In the genomic region with DNA sequence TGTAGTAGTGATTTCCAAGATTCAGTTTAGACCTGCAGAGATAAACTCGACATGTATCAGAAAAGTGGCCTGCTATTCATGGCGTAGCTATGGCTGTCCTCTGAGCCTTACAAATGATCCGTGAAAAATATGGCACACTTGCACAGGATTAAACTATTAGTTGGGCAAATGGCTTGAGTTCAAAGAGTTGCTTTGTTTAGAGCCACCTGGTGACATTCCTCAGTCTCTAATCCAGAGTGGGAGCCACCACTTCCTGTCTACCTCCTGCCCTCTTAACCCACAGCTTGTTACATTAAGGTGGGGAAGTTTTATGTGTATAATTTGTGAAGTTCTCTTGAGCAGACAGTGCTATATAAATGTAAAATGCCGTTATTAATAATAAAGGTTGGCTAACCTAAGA, we compare ENCODE assay signal across 22 mouse cellular contexts.
DNase-seq lines count a peak whose midpoint lies in the region; ATAC-seq and TF ChIP-seq lines count a peak whose summit lies in the region.
"Had no signal": no experiment of that assay in that cellular context is flagged by ENCODE, and none has a peak within 500 bp of the region (broad histone marks: within the 10 kb centered on the region; RNA-seq: fewer than 3 reads in every experiment).

No protein-coding gene starts in this region.

- no peaks in the 10 kb centered on the region for H3K9me3 ChIP-seq in embryonic facial prominence, embryonic 11.5 days (replicated peaks; ENCODE audit: control insufficient read depth, low read length)
- no peaks in the 10 kb centered on the region for H3K9me3 ChIP-seq in embryonic facial prominence, embryonic 10.5 days
- H3K9me3 ChIP-seq in kidney, postnatal 0 days (replicated peaks; ENCODE audit: low read length), result no peaks in the 10 kb centered on the region
- H3K9me3 ChIP-seq in limb, embryonic 10.5 days (replicated peaks), result no peaks in the 10 kb centered on the region
- no peaks in the 10 kb centered on the region for H3K9me3 ChIP-seq in forebrain, embryonic 14.5 days (replicated peaks; ENCODE audit: control insufficient read depth, low read length)
- H3K9me3 ChIP-seq in midbrain, embryonic 16.5 days (replicated peaks; ENCODE audit: control insufficient read depth, low read length, poor library complexity, severe bottlenecking), result no peaks in the 10 kb centered on the region
- H3K9me3 ChIP-seq: embryonic facial prominence, embryonic 15.5 days; forebrain, embryonic 10.5 days; forebrain, embryonic 15.5 days; heart, embryonic 10.5 days; heart, embryonic 15.5 days; hindbrain, embryonic 13.5 days had no signal

- ATAC-seq in embryonic facial prominence, embryonic 11.5 days (replicated peaks; ENCODE audit: insufficient number of reproducible peaks, low FRiP score, low TSS enrichment, low read depth), result no peak
- no peak for ATAC-seq in kidney, postnatal 0 days (replicated peaks; ENCODE audit: low FRiP score, low read depth)
- ATAC-seq in forebrain, embryonic 14.5 days, result no peak
- no peak for ATAC-seq in midbrain, embryonic 16.5 days
- ATAC-seq: activated CD4-positive, CD25-positive, alpha-beta regulatory T cell, adult 4 months; forebrain, embryonic 15.5 days; Patski had no signal

- H3K4me1 ChIP-seq in embryonic facial prominence, embryonic 11.5 days (ENCODE audit: control insufficient read depth, insufficient read depth, low read length), result no peaks in the 10 kb centered on the region
- peaks cover 23% of the 10 kb centered on the region for H3K4me1 ChIP-seq in embryonic facial prominence, embryonic 10.5 days
- 0 out of 2 replicates have a peak, but pooled peaks cover 3% of the 10 kb centered on the region for H3K4me1 ChIP-seq in kidney, postnatal 0 days (replicated peaks; ENCODE audit: insufficient read depth, low read length)
- peaks cover 44% of the 10 kb centered on the region for H3K4me1 ChIP-seq in limb, embryonic 10.5 days
- 0 out of 2 replicates have a peak, but pooled peaks cover under 1% of the 10 kb centered on the region for H3K4me1 ChIP-seq in forebrain, embryonic 14.5 days (ENCODE audit: control insufficient read depth, insufficient read depth, low read length)
- H3K4me1 ChIP-seq in midbrain, embryonic 16.5 days (ENCODE audit: control insufficient read depth, insufficient read depth, low read length), result no peaks in the 10 kb centered on the region
- H3K4me1 ChIP-seq: embryonic facial prominence, embryonic 15.5 days; forebrain, embryonic 15.5 days; heart, embryonic 10.5 days; hindbrain, embryonic 13.5 days had no signal

- H3K4me3 ChIP-seq in embryonic facial prominence, embryonic 11.5 days (ENCODE audit: low read depth, low read length), result no peak overlapping the region
- H3K4me3 ChIP-seq in embryonic facial prominence, embryonic 10.5 days, result no peak overlapping the region
- no peak overlapping the region for H3K4me3 ChIP-seq in kidney, postnatal 0 days (replicated peaks; ENCODE audit: low read depth, low read length)
- no peak overlapping the region for H3K4me3 ChIP-seq in limb, embryonic 10.5 days
- no peak overlapping the region for H3K4me3 ChIP-seq in forebrain, embryonic 14.5 days (ENCODE audit: low read depth, low read length)
- no peak overlapping the region for H3K4me3 ChIP-seq in midbrain, embryonic 16.5 days (ENCODE audit: low read depth, low read length)
- H3K4me3 ChIP-seq: embryonic facial prominence, embryonic 15.5 days; erythroblast, embryonic 14.5 days; forebrain, embryonic 10.5 days; forebrain, embryonic 15.5 days; heart, embryonic 10.5 days; heart, embryonic 15.5 days; hindbrain, embryonic 13.5 days had no signal

- no peak for TF ChIP-seq CTCF in kidney, postnatal 0 days (IDR thresholded peaks at IDR 0.05; ENCODE audit: low read depth)

- WGBS in embryonic facial prominence, embryonic 11.5 days, result 47% methylated on average over 4 of the region's 4 CpGs
- WGBS in embryonic facial prominence, embryonic 10.5 days, result 60% methylated on average over 4 of the region's 4 CpGs
- 44% methylated on average over 4 of the region's 4 CpGs for WGBS in kidney, postnatal 0 days
- WGBS in limb, embryonic 10.5 days, result 35% methylated on average over 4 of the region's 4 CpGs
- WGBS in forebrain, embryonic 14.5 days, result 32% methylated on average over 4 of the region's 4 CpGs
- WGBS in midbrain, embryonic 16.5 days, result 42% methylated on average over 4 of the region's 4 CpGs

- no peak overlapping the region for H3K27ac ChIP-seq in embryonic facial prominence, embryonic 11.5 days (replicated peaks; ENCODE audit: low read depth, low read length)
- H3K27ac ChIP-seq in embryonic facial prominence, embryonic 10.5 days (replicated peaks), result no peak overlapping the region
- no peak overlapping the region; the same call in 1 of the 2 replicates for H3K27ac ChIP-seq in kidney, postnatal 0 days
- peak overlapping the region; percentile 42 for H3K27ac ChIP-seq in limb, embryonic 10.5 days
- no peak overlapping the region for H3K27ac ChIP-seq in forebrain, embryonic 14.5 days (ENCODE audit: low read depth, low read length)
- no peak overlapping the region for H3K27ac ChIP-seq in midbrain, embryonic 16.5 days (ENCODE audit: low read length)
- H3K27ac ChIP-seq: embryonic facial prominence, embryonic 15.5 days; forebrain, embryonic 15.5 days; heart, embryonic 10.5 days; heart, embryonic 15.5 days; hindbrain, embryonic 13.5 days had no signal

- no peak overlapping the region for H3K4me2 ChIP-seq in embryonic facial prominence, embryonic 11.5 days (ENCODE audit: low read depth, low read length)
- H3K4me2 ChIP-seq in kidney, postnatal 0 days (ENCODE audit: low read length), result no peak overlapping the region
- H3K4me2 ChIP-seq in forebrain, embryonic 14.5 days (ENCODE audit: low read length), result no peak overlapping the region
- no peak overlapping the region for H3K4me2 ChIP-seq in midbrain, embryonic 16.5 days (ENCODE audit: low read length)
- H3K4me2 ChIP-seq: embryonic facial prominence, embryonic 15.5 days; forebrain, embryonic 15.5 days; heart, embryonic 15.5 days; hindbrain, embryonic 13.5 days had no signal

- no peaks in the 10 kb centered on the region for H3K36me3 ChIP-seq in embryonic facial prominence, embryonic 11.5 days (replicated peaks; ENCODE audit: control insufficient read depth, insufficient read depth, low read depth, low read length)
- H3K36me3 ChIP-seq in embryonic facial prominence, embryonic 10.5 days (replicated peaks), result no peaks in the 10 kb centered on the region
- no peaks in the 10 kb centered on the region for H3K36me3 ChIP-seq in kidney, postnatal 0 days (ENCODE audit: insufficient read depth, low read length)
- no peaks in the 10 kb centered on the region for H3K36me3 ChIP-seq in limb, embryonic 10.5 days
- no peaks in the 10 kb centered on the region for H3K36me3 ChIP-seq in forebrain, embryonic 14.5 days (ENCODE audit: control insufficient read depth, insufficient read depth, low read length)
- no peaks in the 10 kb centered on the region for H3K36me3 ChIP-seq in midbrain, embryonic 16.5 days (ENCODE audit: control insufficient read depth, insufficient read depth, low read length)
- H3K36me3 ChIP-seq: embryonic facial prominence, embryonic 15.5 days; forebrain, embryonic 10.5 days; forebrain, embryonic 15.5 days; heart, embryonic 10.5 days; heart, embryonic 15.5 days; hindbrain, embryonic 13.5 days had no signal

- H3K9ac ChIP-seq in embryonic facial prominence, embryonic 11.5 days (replicated peaks; ENCODE audit: low read length), result no peak overlapping the region
- H3K9ac ChIP-seq in kidney, postnatal 0 days (ENCODE audit: low read depth, low read length), result no peak overlapping the region
- H3K9ac ChIP-seq in forebrain, embryonic 14.5 days (ENCODE audit: low read length), result no peak overlapping the region
- H3K9ac ChIP-seq in midbrain, embryonic 16.5 days (ENCODE audit: low read depth, low read length), result no peak overlapping the region
- H3K9ac ChIP-seq: embryonic facial prominence, embryonic 15.5 days; forebrain, embryonic 15.5 days; heart, embryonic 15.5 days; hindbrain, embryonic 13.5 days had no signal

- peak; percentile 28 for DNase-seq in embryonic facial prominence, embryonic 11.5 days (ENCODE audit: low spot score)
- no peak for DNase-seq in embryonic facial prominence, embryonic 10.5 days (ENCODE audit: low spot score)
- DNase-seq in kidney, postnatal 0 days (ENCODE audit: low spot score), result peak; percentile 22
- no peak for DNase-seq in kidney, adult 8-10 months
- DNase-seq in limb, embryonic 10.5 days (ENCODE audit: low spot score), result no peak
- DNase-seq in retina, postnatal 1 day, result peak; percentile 13
- no peak for DNase-seq in forebrain, embryonic 14.5 days (ENCODE audit: low spot score)
- DNase-seq: adrenal gland, postnatal 25 days; cerebellum, adult 2 months; cerebellum, postnatal 10 days; heart, adult 18-20 months; heart, postnatal 14 days had no signal

- no peaks in the 10 kb centered on the region for H3K27me3 ChIP-seq in embryonic facial prominence, embryonic 11.5 days (ENCODE audit: control insufficient read depth, insufficient read depth, low read length)
- H3K27me3 ChIP-seq in embryonic facial prominence, embryonic 10.5 days (replicated peaks; ENCODE audit: low read depth, poor library complexity, severe bottlenecking), result peaks cover 41% of the 10 kb centered on the region
- no peaks in the 10 kb centered on the region for H3K27me3 ChIP-seq in kidney, postnatal 0 days (ENCODE audit: insufficient read depth, low read length)
- no peaks in the 10 kb centered on the region for H3K27me3 ChIP-seq in limb, embryonic 10.5 days (ENCODE audit: low read depth, poor library complexity, severe bottlenecking)
- H3K27me3 ChIP-seq in forebrain, embryonic 14.5 days (replicated peaks; ENCODE audit: control insufficient read depth, insufficient read depth, low read length), result no peaks in the 10 kb centered on the region
- no peaks in the 10 kb centered on the region for H3K27me3 ChIP-seq in midbrain, embryonic 16.5 days (ENCODE audit: control insufficient read depth, insufficient read depth, low read depth, low read length)
- H3K27me3 ChIP-seq: embryonic facial prominence, embryonic 15.5 days; forebrain, embryonic 15.5 days; heart, embryonic 15.5 days; hindbrain, embryonic 13.5 days; Patski had no signal

Comparison
In these comparisons a context has a peak if more than half of its experiments do, and no peak if none do; other contexts are left out.
1. DNase-seq: peak in embryonic facial prominence, embryonic 11.5 days (single experiment), kidney, postnatal 0 days (single experiment) and retina, postnatal 1 day (single experiment); none in embryonic facial prominence, embryonic 10.5 days (single experiment), kidney, adult 8-10 months (0 of 2), limb, embryonic 10.5 days (single experiment) and forebrain, embryonic 14.5 days (single experiment).